Mouse (Mus musculus): Measurements from ENCODE around the gene Ipo13. TPM values are rescaled to one million over a fixed set of nuclear protein-coding genes. Genes with fewer than 3 reads are reported as not detected.

Gene Ipo13
- polyA plus RNA-seq (2012; rRNA removed): 202 and 211 TPM in 2 replicates

DNA sequence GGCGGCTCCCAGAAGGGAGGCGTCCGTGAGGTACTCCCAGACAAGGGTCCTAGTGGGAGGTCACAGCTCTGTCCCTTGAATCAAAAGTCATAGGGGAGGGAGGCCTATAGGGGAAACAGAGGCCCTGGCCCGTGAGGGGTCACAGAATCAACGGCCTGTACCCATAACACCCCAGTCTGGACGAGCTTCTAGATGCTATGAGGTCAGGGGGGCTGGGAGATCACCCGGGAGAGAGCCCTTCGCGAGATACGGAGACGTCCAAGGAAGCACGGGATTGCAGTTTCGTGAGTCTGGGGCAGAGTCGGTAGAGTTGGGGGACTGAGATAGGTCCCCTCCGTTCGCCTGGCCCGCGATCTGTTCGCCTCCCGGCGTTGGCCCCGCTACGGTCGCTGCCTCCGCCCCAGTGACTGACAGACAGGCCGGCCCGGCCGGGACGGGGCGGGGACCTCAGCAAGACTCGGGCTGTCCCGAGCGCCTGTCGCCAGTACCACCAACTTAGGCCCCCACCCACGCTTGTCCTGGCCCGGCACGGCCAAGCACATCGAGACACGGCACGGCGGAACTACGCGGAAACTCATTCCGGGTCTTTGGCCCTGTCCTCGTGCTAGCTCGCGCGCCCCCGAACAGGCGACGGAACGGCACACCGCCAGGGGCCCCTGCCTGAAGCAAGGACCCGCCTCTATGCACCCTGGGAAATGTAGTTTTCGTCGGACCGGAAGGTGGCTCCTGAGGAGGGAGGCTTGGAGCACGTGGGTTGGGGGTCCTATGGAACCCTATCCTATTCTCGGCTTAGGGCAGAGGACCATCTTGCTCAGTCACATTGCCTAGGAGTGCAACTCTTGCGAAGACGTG lies at the start of gene Ipo13:
Gene Ipo13 (minus strand): TSS at position 409 of the 852 bp plus-strand sequence.
- DNase-seq (ENCODE audit: extremely low spot score in 1 of 2, low spot score in 1 of 2): peak; percentile 87 to 92

DNA sequence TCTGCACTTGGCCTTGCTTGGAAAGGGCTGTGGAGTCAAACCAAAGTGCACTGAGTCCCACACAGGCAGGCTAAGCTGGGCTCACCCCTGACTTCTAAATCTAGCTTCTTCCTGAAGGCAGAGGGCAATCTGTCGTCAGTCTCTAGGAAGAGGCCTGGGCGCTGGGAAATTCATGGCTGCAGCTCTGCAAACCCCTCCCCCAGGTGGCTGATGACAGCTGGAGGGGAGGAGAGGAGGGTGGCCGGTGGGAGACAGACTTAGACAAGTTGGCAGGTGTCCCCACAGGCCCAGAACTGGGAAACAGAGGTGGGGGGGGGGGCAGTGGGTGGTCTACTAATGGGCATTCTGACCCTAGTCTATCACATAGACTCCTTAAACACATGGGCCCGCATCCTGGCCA lies 42.7 kb upstream of the Ipo13 start:
- no peak for DNase-seq (ENCODE audit: extremely low spot score in 1 of 2, low spot score in 1 of 2)

DNA sequence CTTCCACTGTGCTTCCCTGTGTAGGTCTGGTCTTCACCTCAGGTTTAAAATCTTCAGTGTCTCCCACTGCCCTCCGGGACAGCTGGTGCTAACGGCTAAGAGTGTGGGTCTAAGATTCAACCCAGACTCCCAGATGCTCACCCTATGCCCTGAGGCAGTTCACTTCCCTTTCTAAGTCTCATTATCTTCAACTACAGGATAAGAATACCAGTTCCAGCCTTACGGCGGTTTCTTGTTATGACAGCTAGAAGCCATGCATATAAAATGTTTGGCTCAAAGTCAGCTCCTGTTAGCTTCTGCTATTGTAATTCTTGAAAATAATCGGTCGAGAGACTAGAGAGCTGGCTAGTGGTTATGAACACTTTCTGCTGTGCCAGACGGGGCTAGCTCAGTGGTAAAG lies 32.7 kb upstream of the Ipo13 start:
- DNase-seq (ENCODE audit: extremely low spot score in 1 of 2, low spot score in 1 of 2): no peak

DNA sequence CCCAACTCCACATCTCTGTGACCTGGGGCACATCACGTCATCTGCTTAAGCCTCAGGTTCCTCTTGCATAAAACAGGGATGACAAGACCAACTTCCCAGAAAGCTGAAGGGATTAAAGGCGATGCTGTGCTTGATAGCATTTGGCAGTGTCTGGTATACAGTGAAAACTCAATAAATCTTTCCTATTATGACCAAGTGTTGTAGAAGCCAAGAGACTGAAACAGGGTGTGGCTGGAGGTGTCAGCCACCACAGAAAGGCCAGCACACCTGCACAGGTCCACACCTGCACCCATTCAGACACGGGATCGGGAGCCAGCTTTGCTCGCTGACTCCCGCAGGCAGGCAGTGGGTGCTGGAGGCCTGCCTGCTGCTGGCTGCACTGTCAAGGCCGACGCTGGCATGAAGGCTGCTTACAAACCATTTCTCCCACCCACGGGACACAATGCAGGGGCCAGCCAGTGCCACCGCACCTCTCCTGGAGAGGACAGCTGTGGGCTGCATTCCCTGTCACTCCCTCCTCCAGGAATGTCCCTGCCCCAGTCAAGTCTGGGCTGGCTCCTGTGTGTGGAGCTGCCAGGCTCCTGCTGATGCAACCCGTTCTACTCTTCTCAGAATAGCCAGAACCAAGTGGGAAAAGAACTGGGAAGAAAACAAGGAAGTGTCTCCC lies 32.0 kb upstream of the Ipo13 start:
- peak in 1 of 2 experiments; percentile 15 for DNase-seq (ENCODE audit: extremely low spot score in 1 of 2, low spot score in 1 of 2)

DNA sequence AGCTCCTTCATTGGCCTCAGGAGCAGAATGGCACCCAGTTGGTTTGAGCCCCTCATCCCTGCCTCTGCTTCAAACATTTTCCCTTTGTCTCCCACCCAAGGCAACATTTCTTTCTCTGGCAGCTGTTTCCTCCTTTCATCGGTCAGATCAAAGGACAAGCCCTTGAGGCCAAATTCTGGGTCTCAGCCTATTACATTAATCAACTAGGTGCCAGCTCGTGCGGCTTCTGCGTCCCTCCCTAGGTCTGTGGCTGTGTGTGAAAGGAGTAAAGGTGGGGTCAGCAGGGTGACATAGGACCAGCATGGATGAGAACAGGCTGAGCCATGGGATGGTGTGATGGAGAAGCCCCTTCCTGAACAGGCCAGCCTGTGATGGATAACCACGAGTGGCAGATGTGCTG lies 28.5 kb upstream of the Ipo13 start:
- no peak for DNase-seq (ENCODE audit: extremely low spot score in 1 of 2, low spot score in 1 of 2)

DNA sequence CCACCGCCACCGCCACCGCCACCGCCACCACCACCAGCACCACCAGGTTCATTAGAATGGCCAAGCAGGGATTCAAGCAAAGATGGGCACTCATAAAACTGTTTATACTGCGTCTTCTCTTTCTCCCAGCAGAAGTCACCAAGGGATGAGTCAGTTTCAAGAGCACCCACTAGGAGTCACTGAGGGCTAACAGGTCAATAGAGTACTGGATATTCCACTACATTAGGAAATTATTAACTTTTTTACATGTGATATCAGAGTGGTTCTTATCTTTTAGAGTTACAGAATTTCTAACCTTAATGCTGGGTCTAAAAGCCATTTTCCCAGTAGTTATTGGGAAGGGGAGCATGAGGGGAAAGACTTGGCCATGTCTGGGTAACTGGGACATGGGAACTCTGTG lies 22.2 kb upstream of the Ipo13 start:
- DNase-seq (ENCODE audit: extremely low spot score in 1 of 2, low spot score in 1 of 2): no peak

DNA sequence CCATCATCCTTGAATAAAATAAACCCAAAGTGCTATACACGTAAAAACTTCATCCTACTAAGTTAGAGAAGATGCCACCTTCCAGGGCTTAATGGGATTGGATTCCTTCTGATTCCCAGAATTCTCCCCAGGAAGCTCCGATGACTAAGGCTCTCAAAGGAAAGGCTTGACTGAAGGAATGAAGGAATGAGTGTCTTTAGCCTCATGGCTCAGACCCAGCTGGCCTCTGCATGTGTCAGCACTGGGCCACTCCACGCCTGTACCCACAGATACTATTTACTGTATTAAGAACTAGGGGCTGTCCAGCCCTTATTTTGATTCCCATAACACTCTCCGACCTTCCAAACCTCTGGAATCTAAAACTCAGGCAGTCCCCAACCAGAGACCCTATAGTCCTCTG lies 19.3 kb upstream of the Ipo13 start:
- no peak for DNase-seq (ENCODE audit: extremely low spot score in 1 of 2, low spot score in 1 of 2)

DNA sequence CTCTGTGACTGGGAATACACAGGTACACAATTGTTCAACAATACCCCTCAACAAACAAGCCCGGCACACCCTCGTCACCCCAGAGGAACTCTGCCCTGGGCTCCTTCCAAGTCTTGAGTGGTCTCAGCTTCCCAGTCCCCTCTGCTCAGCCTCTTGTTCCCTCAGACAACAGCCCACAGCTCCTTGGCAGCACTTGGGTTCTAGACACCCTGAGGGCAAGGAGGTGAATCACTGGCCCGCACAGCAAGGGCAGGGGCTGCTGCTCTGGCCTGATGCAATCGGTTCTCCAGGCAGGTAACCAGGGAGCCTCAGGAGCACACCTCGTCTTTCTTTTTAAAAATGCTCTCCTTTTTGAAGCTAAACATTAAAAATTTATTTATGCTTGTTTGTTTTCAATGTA lies 18.4 kb upstream of the Ipo13 start:
- DNase-seq (ENCODE audit: extremely low spot score in 1 of 2, low spot score in 1 of 2): no peak

DNA sequence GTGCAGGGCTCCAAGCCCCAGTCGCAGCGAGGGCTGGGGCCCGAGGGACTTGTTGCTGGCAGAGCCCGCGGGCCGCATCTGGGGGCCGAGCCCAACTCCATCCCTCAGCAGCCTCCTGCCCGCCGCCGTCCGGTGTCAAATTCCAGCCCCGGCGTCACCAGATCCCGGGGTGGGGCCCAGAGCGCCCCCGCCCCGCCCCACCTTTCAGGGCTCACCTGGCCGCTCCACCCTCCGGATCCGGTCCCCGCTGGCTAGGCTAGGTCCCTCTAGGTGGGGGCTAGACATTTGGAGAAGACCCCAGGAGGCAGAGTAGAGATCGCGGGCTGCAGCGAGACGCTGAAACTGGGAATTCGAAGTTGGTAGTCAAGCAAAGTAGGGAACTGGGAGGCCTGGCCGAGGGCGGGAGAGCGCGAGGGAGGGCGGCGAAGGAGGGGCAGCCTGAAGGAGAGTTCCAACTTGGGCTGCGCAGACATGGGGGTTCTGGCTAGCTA lies 14.6 kb upstream of the Ipo13 start, which contains the start of gene Artn:
Gene Artn (minus strand): TSS at position 373 of the 491 bp plus-strand sequence.
- DNase-seq (ENCODE audit: extremely low spot score in 1 of 2, low spot score in 1 of 2): no peak

DNA sequence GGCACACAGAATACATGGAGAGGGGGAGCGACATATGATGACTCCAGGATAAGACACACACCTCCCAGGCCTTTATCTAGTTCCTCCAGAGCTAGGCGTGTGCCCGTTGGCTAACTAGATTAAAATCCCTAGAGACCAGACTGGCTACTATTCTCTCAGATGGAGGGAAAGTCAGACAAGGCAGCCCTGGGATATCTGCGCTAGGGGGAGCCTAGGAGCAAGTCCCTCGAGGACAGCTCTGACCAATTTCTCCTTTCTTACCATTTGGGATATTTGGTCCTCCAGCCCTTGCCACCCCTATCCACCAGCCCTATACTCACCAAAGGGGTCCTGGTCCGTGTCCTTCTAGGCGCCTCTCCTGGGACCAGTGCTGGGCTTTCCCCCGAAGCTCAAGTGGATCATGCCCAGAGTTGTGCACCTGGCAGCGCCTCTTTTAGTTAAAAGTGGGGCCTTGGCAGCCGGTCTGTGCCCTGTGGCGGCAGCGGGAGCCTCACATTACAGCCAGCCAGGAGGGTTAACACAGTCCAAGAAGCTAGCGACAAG lies 14.0 kb upstream of the Ipo13 start:
- DNase-seq (ENCODE audit: extremely low spot score in 1 of 2, low spot score in 1 of 2): peak in 1 of 2 experiments; percentile 67

DNA sequence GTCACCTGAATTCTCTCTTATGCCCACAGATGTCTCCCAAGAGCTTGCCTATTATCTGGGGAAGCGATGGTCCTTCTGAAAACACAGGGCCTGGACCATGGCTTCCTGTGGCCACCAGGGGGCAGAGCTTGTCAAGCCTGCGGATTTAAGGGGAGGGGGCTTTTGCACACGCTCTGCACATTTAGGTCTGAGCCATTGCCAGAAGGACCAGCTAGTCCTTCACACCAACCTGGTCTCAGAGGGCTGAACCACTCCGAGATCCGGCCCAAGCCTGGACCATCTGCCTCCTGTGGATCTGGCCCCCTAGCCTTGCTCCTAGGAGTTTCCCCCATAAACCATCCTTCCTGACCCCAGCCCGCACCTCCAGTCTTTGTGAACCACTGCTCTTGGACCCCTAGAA lies 13.4 kb upstream of the Ipo13 start:
- DNase-seq (ENCODE audit: extremely low spot score in 1 of 2, low spot score in 1 of 2): peak in 1 of 2 experiments; percentile 44

DNA sequence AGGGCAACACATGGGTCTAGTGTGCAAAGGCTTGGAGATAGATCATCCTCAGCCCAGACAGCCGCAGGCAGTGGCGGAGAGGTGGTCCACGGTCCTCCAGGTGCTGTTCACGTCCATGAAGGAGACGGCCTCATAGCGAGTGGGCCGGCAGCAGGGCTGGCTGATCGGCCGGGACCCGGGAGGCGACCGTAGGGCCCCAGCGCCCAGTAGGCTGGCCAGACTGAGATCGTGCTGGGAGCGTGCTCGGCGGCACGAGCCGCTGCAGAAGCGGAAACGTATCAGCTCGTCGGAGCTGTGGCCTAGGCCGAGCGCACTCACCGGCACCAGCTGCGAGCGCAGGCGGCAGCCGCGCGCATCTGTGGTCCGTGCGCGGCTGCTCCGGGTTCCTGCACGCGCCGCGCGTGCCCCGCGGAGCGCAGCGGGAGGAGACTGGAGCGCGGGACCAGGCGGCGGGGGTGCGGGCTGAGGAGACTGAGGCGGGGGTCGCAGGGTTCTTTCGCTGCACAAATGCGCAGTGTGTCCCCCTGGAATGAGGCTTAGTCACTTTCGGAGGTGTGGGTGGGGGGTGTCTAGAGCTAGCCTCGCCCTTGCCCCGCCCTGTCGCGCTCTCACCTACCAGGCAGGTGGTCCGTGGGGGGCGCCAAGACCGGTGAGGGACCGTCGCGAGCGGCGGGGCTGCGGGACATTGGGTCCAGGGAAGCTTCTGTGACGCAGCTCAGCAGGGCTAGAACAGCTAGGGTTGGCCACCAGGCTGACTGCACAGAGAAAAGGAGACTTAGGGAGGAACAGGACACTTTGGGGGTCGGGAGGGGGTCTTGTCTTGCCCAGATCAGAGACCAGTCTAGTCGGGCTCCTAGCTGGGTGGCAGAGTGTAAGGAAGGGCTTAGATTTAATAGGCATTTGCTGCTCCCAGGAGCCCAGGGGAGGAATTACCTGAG lies 12.0 kb upstream of the Ipo13 start:
- peak in 1 of 2 experiments; percentile 60 for DNase-seq (ENCODE audit: extremely low spot score in 1 of 2, low spot score in 1 of 2)

DNA sequence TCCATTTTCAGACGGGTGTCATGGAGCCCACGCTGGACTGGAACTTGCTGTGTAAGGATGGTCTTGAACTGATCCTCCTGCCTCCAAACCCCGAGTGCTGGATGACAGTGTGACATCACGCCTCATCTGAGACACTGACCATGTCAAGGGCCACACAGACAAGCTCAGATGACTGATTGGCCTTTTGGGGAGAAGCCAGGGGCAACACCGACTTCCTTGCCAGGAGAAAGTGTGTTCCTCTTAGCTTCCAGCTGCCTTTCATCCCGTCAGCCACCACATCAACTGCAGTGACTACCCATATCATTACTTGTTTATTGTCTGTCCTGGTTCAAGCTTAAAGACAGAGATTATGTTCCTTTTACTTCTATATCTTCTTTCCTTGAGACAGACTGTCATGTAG lies 10.1 kb upstream of the Ipo13 start:
- DNase-seq (ENCODE audit: extremely low spot score in 1 of 2, low spot score in 1 of 2): no peak

DNA sequence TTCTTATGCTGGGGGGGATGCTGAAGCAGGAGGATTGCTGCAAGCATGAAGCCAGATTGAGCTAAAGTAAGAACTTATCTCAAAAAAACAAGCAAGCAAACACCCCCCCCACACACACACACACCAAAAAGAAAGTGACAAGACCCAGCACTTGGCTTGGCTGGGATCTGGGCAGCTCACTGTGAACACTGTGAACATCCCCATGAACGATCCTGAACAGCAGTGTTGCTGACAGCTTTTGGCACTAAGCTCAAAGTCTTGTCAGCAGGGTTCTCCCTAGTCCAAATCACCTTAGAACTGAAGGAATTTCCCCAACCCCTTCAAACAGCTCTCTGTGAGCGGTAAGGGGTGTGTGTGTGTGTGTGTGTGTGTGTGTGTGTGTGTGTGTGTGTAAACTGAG lies 8.7 kb upstream of the Ipo13 start:
- no peak for DNase-seq (ENCODE audit: extremely low spot score in 1 of 2, low spot score in 1 of 2)

DNA sequence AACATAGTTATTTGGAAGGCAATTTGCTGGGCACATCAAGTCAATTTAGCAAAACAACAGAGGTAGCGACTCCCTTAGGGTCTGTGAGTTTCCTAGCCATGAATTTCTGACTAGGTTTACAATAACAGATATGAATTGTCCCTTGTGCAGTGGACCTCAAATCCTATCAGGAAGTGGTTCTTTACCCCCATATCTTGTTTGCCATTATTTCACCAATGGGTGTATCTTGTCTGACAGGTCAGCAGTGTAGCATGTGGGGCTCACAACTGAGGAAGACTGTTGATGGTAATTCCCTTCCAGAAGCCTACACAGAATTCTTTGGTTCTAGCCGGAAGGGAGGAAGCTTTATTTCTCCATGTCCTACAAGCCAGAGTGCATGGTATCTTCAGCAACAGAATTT lies 6.6 kb upstream of the Ipo13 start:
- DNase-seq (ENCODE audit: extremely low spot score in 1 of 2, low spot score in 1 of 2): no peak

DNA sequence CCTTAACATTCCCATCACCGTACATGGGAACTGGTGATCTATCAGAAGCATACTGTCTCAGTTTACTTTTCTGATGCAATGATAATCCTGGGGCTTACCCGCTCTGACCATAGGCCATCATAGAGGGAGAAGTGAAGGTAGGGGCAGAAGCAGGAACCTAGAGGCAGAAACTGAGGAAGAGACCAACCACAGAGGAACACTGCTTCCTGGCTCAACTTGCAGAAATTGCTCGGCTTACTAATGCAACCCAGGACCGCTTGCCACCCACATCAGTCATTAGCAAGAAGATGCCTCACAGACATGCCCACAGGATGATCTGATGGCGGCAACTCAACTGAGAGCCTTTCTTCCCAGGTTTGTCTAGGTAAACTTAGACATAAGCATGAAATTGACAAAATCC lies 4.0 kb upstream of the Ipo13 start:
- no peak for DNase-seq (ENCODE audit: extremely low spot score in 1 of 2, low spot score in 1 of 2)

DNA sequence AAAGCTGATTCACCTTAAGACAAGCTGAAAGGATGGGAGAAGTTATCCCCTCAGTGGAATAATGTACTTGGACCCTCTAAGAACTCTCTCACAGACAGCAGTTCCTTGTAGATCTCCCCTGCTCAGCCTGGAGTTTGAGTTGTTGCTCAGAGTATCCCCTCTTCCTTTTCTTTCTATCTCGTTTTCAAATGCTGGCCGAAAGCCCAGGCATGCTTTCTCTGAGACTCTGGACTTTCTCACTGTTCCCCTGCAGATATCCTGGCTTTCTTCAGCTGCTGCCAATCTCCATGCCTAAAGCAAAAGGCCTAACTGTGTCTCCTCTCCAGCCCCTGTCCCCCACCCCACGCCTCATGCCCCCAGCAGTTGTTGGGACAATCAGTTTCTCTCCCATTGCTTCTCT lies 3.5 kb upstream of the Ipo13 start:
- no peak for DNase-seq (ENCODE audit: extremely low spot score in 1 of 2, low spot score in 1 of 2)

DNA sequence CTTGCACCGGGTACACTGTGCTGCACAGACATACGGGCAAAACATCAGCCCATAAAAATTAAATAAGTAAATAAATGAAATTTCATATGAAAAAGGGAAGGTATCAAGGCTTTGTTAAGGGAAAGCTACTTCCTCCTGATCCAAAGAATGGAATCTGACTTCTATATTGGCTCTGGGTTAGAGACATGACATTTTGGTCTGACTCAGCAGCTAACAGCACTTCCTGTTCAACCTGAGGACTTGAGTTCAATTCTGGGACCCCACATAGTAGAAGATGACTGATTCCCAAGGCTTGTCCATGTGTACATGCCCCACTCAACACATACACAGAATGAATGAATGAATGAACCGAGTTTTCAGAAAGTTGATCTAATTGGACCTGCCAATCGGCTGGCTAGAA lies 3.0 kb upstream of the Ipo13 start:
- no peak for DNase-seq (ENCODE audit: extremely low spot score in 1 of 2, low spot score in 1 of 2)

DNA sequence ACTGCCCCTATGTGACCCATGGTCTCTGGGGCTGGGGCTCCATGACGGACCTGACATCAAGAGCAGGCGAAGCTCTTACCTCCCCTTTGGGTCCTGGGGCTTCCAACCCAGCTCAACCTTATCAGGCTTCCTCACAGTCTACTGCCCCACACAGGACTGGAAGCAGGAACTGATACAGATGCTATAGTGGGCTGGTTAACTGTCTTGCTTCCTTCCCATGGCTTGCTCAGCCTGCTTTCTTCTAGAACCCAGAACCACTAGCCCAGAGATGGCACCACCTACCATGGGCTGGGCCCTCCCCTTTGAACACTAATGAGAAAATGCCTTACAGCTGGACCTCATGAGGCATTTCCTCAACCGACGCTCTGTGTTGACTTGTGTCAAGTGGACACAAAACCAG lies 2.6 kb upstream of the Ipo13 start:
- DNase-seq (ENCODE audit: extremely low spot score in 1 of 2, low spot score in 1 of 2): no peak

DNA sequence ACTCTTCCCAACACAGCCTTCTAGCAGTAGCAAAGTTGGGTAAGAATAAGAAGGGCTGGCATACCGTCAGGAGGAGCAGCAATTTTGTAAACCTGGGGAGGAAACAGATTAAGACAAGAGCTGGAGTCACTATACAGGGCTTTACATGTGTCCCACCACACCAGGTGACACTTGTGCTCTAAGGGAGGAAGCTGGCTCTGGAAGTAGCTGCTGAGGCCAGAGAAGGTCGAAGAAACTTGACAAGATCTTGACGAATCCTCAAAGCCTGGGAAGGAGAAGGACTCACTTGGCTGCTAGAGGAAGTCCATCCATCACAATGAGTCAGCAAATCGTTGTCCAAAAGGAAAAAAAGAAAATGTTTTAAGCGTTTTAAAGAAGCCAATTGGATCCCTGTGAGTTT lies 1.6 kb upstream of the Ipo13 start:
- DNase-seq (ENCODE audit: extremely low spot score in 1 of 2, low spot score in 1 of 2): no peak

All from frontal cortex, adult 2 months (tissue).